Mouse (Mus musculus): Measurements from ENCODE around the gene Nckap5. TPM values are rescaled to one million over a fixed set of nuclear protein-coding genes. Genes with fewer than 3 reads are reported as not detected.

Gene Nckap5
- polyA plus RNA-seq, 1 experiment from 2014 or later: 11.5 TPM

DNA sequence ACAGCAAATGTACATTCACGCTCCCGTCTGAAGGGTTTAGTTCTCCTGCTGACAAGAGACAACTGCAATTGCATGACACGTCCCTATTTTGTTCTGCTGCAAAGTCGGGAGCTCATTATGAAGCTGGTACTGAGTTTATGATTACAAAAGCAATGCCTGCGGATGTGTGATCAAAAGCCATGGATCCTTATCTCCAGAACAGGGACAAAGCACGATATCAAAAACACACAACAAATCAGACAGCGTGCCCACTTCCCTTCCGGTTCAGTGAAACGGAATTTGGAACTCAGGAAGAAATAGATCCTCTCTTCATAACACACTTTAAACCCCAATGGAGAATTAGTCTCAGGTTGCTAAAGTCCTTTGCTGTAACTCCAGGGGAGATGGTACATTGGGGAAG lies 379.1 kb downstream of the Nckap5 start:
- 81% methylated on average over 9 of the region's 9 CpGs for whole genome bisulfite sequencing
- no peak overlapping the region for H3K9ac ChIP-seq (replicated peaks)
- H3K4me2 ChIP-seq: no peak overlapping the region
- H3K4me1 ChIP-seq: peaks cover 6% of the 10 kb centered on the region
- no peaks in the 10 kb centered on the region for H3K36me3 ChIP-seq
- H3K27ac ChIP-seq (replicated peaks): no peak overlapping the region
- no peaks in the 10 kb centered on the region for H3K9me3 ChIP-seq (replicated peaks)
- H3K4me3 ChIP-seq (replicated peaks): no peak overlapping the region
- no peaks in the 10 kb centered on the region for H3K27me3 ChIP-seq (replicated peaks)
- ATAC-seq (ENCODE audit: low FRiP score): no peak

DNA sequence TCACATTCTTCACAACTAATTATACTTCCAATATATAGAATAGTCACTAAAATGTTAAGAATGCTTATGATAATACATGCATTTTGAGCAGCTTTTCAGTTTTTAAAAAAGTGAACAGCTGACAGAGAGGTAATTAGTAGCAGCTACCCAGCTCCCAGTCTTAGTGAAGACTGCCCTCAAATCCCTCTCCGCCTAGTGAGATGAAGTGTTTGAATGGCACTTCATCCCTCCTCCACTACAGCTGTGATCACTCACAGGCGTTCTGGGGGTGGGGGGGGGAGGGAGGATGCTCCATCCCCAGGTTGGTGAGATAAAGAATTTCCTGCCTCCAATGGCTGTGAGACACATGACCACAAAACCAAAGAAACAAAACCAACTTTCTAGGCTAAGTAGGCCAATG lies 381.2 kb downstream of the Nckap5 start:
- ATAC-seq (ENCODE audit: low FRiP score): no peak

DNA sequence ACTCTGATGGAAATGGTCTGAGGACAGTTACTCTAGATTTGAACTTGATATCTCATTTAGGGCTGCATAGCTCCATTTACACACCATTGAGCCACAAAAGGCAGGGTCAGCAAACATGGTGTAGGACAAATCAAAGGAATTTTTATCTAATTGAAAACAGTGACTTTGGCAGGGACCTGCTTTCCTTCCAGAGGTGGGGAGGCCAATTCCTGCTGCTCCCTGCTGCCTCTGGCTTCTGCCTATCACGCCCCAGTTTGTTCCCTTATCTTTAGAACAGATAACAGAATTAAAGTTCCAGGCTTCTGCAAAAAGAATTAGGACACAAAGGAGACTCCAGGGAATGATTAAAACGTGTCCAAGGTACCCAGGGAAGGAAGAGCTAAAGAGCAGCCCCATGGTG lies 386.7 kb downstream of the Nckap5 start:
- H3K27ac ChIP-seq (replicated peaks): no peak overlapping the region
- H3K9me3 ChIP-seq (replicated peaks): no peaks in the 10 kb centered on the region
- H3K4me1 ChIP-seq: no peaks in the 10 kb centered on the region
- H3K36me3 ChIP-seq: no peaks in the 10 kb centered on the region
- no peak overlapping the region for H3K4me3 ChIP-seq (replicated peaks)
- no peak overlapping the region for H3K9ac ChIP-seq (replicated peaks)
- no peak overlapping the region for H3K4me2 ChIP-seq
- ATAC-seq (ENCODE audit: low FRiP score): no peak
- WGBS: 71% methylated on average over 2 of the region's 2 CpGs
- no peaks in the 10 kb centered on the region for H3K27me3 ChIP-seq (replicated peaks)

More for the DNA sequence above, 381.2 kb downstream of the Nckap5 start:
- Histone ChIP-seq H3K36me3 (no peaks in the 10 kb centered on the region), H3K9ac (replicated peaks) (no peak overlapping the region), H3K27ac (replicated peaks) (no peak overlapping the region), H3K4me2 (no peak overlapping the region), H3K4me3 (replicated peaks) (no peak overlapping the region), H3K9me3 (replicated peaks) (no peaks in the 10 kb centered on the region), H3K27me3 (replicated peaks) (no peaks in the 10 kb centered on the region), H3K4me1 (peaks cover 2% of the 10 kb centered on the region; the same call in 1 of the 2 replicates)
- 50% methylated on average over 2 of the region's 2 CpGs for WGBS

DNA sequence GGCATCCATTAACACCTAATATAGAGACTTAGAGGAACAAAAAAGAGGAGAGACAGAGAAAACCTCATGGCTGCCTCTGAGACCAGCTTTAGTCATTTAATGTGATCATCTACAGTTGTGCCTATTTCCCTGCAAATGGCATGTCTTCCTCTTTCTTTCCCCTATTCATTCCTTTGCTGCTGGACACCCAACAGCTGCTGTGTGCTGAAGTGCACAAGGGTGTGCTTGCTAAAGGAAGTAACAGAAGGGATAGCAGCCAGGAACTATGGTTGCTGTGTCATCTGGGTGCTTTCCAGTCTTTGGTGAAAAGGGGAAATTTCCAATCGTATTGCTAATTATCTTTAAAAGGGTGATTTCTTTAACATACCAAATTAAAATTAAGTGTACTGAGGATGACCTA lies 387.9 kb downstream of the Nckap5 start:
- Histone ChIP-seq H3K4me1 (peaks cover 6% of the 10 kb centered on the region; the same call in 1 of the 2 replicates), H3K27me3 (replicated peaks) (no peaks in the 10 kb centered on the region), H3K36me3 (no peaks in the 10 kb centered on the region), H3K27ac (replicated peaks) (no peak overlapping the region), H3K4me3 (replicated peaks) (no peak overlapping the region), H3K9ac (replicated peaks) (no peak overlapping the region), H3K9me3 (replicated peaks) (no peaks in the 10 kb centered on the region), H3K4me2 (no peak overlapping the region)
- no peak for ATAC-seq (ENCODE audit: low FRiP score)
- WGBS: 72% methylated on average over 1 of the region's 1 CpGs

DNA sequence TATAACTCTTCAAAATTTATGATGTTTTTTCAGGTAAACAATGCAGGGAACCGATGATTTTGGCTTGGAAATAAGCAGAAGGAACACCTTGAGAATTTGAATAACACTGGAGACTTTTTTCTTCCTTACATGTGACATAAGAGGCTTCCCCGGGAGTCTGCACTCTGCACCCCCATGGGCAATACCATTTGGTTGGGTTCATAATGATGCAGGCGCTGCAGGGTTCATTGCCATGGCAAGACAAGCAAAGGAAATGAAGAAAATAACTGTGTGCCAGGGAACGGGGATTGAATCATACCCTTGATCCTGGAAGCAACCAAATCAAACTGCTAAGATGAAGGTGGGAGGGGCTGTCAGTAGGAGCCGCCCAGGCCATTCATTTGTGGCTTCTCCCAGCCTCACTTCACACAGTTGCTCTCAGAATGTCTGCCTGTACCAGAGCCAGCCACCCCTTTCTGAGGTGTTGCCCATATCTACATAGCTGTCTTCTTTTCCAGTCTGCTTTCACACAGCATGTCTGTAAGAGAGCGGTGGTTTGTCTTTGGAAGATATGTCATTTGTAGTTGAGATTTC lies 392.5 kb downstream of the Nckap5 start:
- Histone ChIP-seq H3K4me2 (no peak overlapping the region), H3K9ac (replicated peaks) (no peak overlapping the region), H3K27ac (replicated peaks) (no peak overlapping the region), H3K4me1 (peaks cover 6% of the 10 kb centered on the region; the same call in 1 of the 2 replicates), H3K27me3 (replicated peaks) (no peaks in the 10 kb centered on the region), H3K36me3 (no peaks in the 10 kb centered on the region), H3K4me3 (replicated peaks) (no peak overlapping the region), H3K9me3 (replicated peaks) (no peaks in the 10 kb centered on the region)
- WGBS: 51% methylated on average over 6 of the region's 6 CpGs
- ATAC-seq (ENCODE audit: low FRiP score): no peak

DNA sequence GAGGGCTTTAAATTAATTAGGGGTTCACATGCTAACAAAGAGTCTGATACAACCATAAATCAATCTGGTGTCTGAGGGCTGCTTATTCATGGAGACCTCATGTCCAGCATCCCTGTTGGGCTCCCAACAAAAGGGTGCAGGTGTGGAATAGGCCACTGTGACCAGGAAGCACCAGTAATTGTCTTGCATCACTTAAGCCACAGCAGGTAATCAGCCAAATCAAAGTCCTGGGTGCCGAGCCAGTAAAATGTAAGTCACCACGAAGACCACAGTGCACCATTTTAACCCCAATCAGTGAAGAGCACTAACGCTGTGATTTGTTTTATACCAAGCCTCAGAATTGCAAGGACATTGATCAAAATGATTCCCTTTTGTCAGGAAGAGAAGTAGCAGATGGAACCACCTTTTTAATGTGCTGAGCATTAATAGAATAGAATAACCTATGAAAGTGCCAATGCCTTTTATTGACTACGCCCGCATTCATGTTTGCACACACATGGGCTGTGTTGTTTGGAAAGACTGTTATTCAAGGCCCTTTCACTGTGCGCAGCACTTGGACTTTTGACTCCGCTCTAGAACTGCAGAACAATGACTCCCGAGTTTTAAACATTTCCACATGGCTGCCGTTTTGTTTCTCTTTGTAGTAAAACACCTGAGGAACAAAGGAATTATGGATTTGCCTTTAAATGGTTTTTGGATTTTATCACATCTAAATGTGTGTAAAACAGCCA lies 393.5 kb downstream of the Nckap5 start:
- H3K4me2 ChIP-seq: no peak overlapping the region
- H3K27me3 ChIP-seq (replicated peaks): no peaks in the 10 kb centered on the region
- ATAC-seq (ENCODE audit: low FRiP score): no peak
- no peaks in the 10 kb centered on the region for H3K36me3 ChIP-seq
- H3K9me3 ChIP-seq (replicated peaks): no peaks in the 10 kb centered on the region
- H3K4me1 ChIP-seq: peaks cover 6% of the 10 kb centered on the region; the same call in 1 of the 2 replicates
- no peak overlapping the region for H3K4me3 ChIP-seq (replicated peaks)
- no peak overlapping the region for H3K27ac ChIP-seq (replicated peaks)
- no peak overlapping the region for H3K9ac ChIP-seq (replicated peaks)
- WGBS: 22% methylated on average over 9 of the region's 9 CpGs

DNA sequence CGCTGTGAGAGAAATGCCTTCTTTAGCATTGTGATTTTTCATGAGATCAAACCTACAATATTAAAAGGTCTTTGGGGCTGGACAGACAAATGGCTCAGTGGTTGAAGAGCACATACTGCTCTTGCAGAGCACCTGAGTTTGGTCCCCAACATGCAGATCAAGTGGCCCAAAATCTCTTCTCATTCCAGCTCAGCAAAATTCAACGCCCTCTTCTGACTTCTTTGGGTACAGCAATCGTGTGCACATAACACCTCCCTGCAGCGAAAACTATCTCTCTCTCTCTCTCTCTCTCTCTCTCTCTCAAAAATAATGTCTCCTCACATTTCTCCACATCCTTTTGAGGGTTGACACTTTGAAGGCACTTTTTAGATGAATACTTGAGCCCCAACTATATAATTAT lies 398.3 kb downstream of the Nckap5 start:
- Histone ChIP-seq H3K27me3 (replicated peaks) (no peaks in the 10 kb centered on the region), H3K4me3 (replicated peaks) (no peak overlapping the region), H3K4me2 (no peak overlapping the region), H3K4me1 (peaks cover 6% of the 10 kb centered on the region), H3K27ac (replicated peaks) (no peak overlapping the region), H3K9me3 (replicated peaks) (no peaks in the 10 kb centered on the region), H3K36me3 (no peaks in the 10 kb centered on the region), H3K9ac (replicated peaks) (no peak overlapping the region)
- 90% methylated on average over 4 of the region's 4 CpGs for WGBS
- ATAC-seq (ENCODE audit: low FRiP score): no peak

DNA sequence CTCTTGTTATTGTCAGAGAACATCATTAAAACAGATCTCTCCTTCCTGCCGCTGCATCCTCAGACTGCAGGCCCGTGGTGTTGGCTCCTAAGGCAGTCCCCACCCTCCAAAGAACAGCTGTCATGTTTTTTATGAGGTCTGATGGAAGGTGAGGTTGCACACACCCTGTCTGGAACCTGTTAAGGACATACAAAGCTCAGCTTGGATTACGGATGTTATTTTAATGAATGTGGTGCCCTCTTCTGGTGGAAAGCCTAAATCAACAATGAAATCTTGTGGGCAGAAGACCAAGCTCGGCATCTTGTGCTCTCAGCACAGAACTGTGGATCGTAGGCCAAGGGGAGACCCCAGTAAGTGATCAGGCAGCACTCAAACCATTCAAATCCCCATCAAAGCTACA lies 399.0 kb downstream of the Nckap5 start:
- Histone ChIP-seq H3K4me1 (peaks cover 6% of the 10 kb centered on the region), H3K36me3 (no peaks in the 10 kb centered on the region), H3K9ac (replicated peaks) (no peak overlapping the region), H3K9me3 (replicated peaks) (no peaks in the 10 kb centered on the region), H3K4me2 (peak overlapping the region; percentile 45), H3K27ac (replicated peaks) (peak overlapping the region; percentile 58; the same call in 1 of the 2 replicates), H3K27me3 (replicated peaks) (no peaks in the 10 kb centered on the region), H3K4me3 (replicated peaks) (no peak overlapping the region)
- 18% methylated on average over 5 of the region's 5 CpGs for WGBS
- ATAC-seq (ENCODE audit: low FRiP score): peak; percentile 87

DNA sequence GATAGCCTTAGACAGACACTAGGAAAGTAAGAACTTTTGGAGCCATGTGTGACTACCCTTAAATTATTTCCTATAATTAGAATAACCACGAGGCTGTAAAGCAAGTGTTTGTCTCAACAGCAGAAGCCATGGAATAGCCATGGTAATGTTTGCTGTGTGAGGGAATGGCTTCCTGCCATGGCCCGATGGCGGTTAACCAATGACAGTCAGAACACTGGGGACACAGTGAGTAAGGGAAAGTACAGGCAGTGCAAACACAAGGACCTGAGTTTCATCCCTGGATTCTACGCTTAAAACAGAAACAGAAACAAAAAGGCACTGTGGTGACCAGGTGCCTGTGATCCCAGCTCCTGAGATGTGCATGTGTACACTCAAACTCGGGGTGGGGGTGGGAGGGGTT lies 419.2 kb downstream of the Nckap5 start:
- Histone ChIP-seq H3K27ac (replicated peaks) (no peak overlapping the region), H3K4me3 (replicated peaks) (no peak overlapping the region), H3K27me3 (replicated peaks) (no peaks in the 10 kb centered on the region), H3K4me2 (no peak overlapping the region), H3K9me3 (replicated peaks) (no peaks in the 10 kb centered on the region), H3K4me1 (no peaks in the 10 kb centered on the region), H3K9ac (replicated peaks) (no peak overlapping the region), H3K36me3 (no peaks in the 10 kb centered on the region)
- 76% methylated on average over 5 of the region's 5 CpGs for WGBS
- no peak for ATAC-seq (ENCODE audit: low FRiP score)

DNA sequence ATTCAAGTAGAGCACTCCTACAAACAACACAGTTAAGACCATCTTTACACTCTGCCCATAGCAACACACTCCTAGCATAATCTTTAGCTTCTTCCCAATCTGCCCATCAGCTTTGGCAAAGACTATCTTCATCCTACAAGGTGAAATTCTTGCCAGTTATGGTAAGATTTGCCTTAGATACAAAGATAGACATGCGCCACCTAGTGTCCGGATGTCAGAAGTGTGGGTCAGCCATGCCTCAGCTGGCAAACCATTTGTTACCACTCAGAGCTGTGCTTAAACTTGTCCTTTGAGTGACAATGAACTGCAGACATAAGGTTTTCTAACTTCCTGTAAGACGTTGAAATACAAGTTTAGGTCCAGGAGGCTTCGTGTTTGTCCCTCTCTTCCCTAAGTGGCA lies 422.7 kb downstream of the Nckap5 start:
- Histone ChIP-seq H3K4me3 (replicated peaks) (no peak overlapping the region), H3K27me3 (replicated peaks) (no peaks in the 10 kb centered on the region), H3K4me2 (no peak overlapping the region), H3K27ac (replicated peaks) (no peak overlapping the region), H3K4me1 (no peaks in the 10 kb centered on the region), H3K36me3 (no peaks in the 10 kb centered on the region), H3K9me3 (replicated peaks) (no peaks in the 10 kb centered on the region), H3K9ac (replicated peaks) (no peak overlapping the region)
- ATAC-seq (ENCODE audit: low FRiP score): no peak
- 24% methylated on average over 4 of the region's 4 CpGs for WGBS

DNA sequence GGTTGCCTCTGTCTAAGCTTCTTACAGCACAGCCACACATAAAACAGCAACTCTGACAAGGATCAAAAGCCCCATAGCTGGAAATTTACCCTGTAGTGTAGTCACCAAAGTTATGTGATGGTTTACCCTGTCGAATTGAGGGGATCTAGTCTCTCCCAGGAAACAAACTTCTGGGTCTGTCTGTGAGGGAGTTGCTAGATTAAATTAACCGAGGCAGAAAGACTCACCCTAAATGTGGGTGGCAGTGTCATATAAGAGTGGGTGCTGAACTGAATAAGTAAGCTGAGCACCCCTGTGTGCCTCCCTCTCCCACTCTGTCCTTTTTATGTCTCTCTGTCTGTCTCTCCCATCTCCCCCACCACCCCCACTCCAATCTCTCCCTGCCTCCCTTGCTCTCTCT lies 425.1 kb downstream of the Nckap5 start:
- Histone ChIP-seq H3K9me3 (replicated peaks) (no peaks in the 10 kb centered on the region), H3K4me3 (replicated peaks) (no peak overlapping the region), H3K27me3 (replicated peaks) (no peaks in the 10 kb centered on the region), H3K4me1 (no peaks in the 10 kb centered on the region), H3K36me3 (no peaks in the 10 kb centered on the region), H3K4me2 (no peak overlapping the region), H3K9ac (replicated peaks) (no peak overlapping the region), H3K27ac (replicated peaks) (no peak overlapping the region)
- no peak for ATAC-seq (ENCODE audit: low FRiP score)
- WGBS: 86% methylated on average over 2 of the region's 2 CpGs

DNA sequence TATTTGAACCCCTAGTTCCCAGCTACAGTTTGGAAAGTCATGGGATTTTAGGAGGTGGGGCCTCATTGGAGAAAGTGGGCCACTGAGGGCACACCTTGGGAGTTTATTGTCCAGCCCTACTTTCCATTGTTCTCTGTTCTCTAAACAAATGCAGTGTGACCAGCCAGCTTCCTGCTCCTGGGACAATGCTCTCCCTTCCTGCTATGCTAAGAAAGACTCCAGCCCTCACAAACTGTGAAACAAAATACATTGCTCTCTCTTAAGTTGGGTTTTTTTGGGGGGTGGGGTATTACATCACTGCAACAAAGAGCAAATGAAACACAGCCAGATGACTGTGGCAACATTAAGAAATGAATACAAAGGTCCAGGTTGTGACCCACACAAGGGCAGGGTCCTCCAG lies 426.6 kb downstream of the Nckap5 start:
- no peak for ATAC-seq (ENCODE audit: low FRiP score)
- Histone ChIP-seq H3K27ac (replicated peaks) (no peak overlapping the region), H3K9ac (replicated peaks) (no peak overlapping the region), H3K4me1 (no peaks in the 10 kb centered on the region), H3K4me3 (replicated peaks) (no peak overlapping the region), H3K4me2 (no peak overlapping the region), H3K9me3 (replicated peaks) (no peaks in the 10 kb centered on the region), H3K36me3 (no peaks in the 10 kb centered on the region), H3K27me3 (replicated peaks) (no peaks in the 10 kb centered on the region)

Measured in neural tube, embryonic 15.5 days (tissue).